Mouse (Mus musculus): ENCODE results near the gene Sh3pxd2a.

GRCm38 (mm10) chr19:47276730-47277129 is 187.5 kb downstream of the Sh3pxd2a start:
- TF ChIP-seq CTCF (IDR thresholded peaks at IDR 0.05; ENCODE audit: low read depth) (no peak), EP300 (IDR thresholded peaks at IDR 0.05; ENCODE audit: low read depth) (no peak)

All from liver, postnatal 0 days (tissue).